Mouse (Mus musculus): Measurements from ENCODE around the gene Ifrd2. TPM values are rescaled to one million over a fixed set of nuclear protein-coding genes. Genes with fewer than 3 reads are reported as not detected.
"Not testable (repeated sequence)": the region's sequence is repeated elsewhere in the genome, so short reads cannot be mapped to it uniquely, and the experiment has no call there.

The Ifrd2 gene
- polyA plus RNA-seq, 1 experiment from 2014 or later, result 64.6 TPM

GRCm38 (mm10) chr9:107555701-107556100, 31.7 kb upstream of the Ifrd2 start:
- Histone ChIP-seq H3K9me3 (ENCODE audit: low read depth, low read length) (no peaks in the 10 kb centered on the region), H3K36me3 (ENCODE audit: insufficient read depth) (peaks cover 46% of the 10 kb centered on the region), H3K4me1 (ENCODE audit: insufficient read depth) (peaks cover 30% of the 10 kb centered on the region), H3K4me2 (peak overlapping the region; percentile 97), H3K9ac (peak overlapping the region; percentile 76), H3K27ac (ENCODE audit: low read depth) (peak overlapping the region; percentile 98; the same call in 1 of the 2 replicates), H3K27me3 (ENCODE audit: insufficient read depth, low read length) (no peaks in the 10 kb centered on the region), H3K4me3 (ENCODE audit: low read depth, low read length) (peak overlapping the region; percentile 68)
- TF ChIP-seq CTCF (IDR thresholded peaks at IDR 0.05; ENCODE audit: low read depth), result no peak
- WGBS, result 28% methylated on average over 2 of the region's 2 CpGs
- ATAC-seq (ENCODE audit: insufficient read depth), result no peak
- DNase-seq, result no peak

- Histone ChIP-seq H3K36me3 (ENCODE audit: insufficient read depth) (peaks cover 52% of the 10 kb centered on the region), H3K4me2 (peak overlapping the region; percentile 97), H3K9ac (no peak overlapping the region; the same call in 1 of the 2 replicates), H3K4me1 (ENCODE audit: insufficient read depth) (peaks cover 26% of the 10 kb centered on the region), H3K4me3 (ENCODE audit: low read depth, low read length) (peak overlapping the region; percentile 68), H3K27ac (ENCODE audit: low read depth) (no peak overlapping the region), H3K9me3 (ENCODE audit: low read depth, low read length) (no peaks in the 10 kb centered on the region), H3K27me3 (ENCODE audit: insufficient read depth, low read length) (no peaks in the 10 kb centered on the region)
- no peak for TF ChIP-seq CTCF (IDR thresholded peaks at IDR 0.05; ENCODE audit: low read depth)
- WGBS, result 60% methylated on average over 3 of the region's 3 CpGs
- no peak for ATAC-seq (ENCODE audit: insufficient read depth)
- DNase-seq, result no peak
These were observed 31.1 kb upstream of the Ifrd2 start for GRCm38 (mm10) chr9:107556346-107556745.

GRCm38 (mm10) chr9:107563029-107563581, 24.3 kb upstream of the Ifrd2 start, which contains the start of gene Tusc2:
Tusc2 (plus strand) TSS chr9:107563255.
- peak within 1 kb of the TSS; percentile 88 for H3K4me3 ChIP-seq (ENCODE audit: low read depth, low read length)
- peaks cover 62% of the 10 kb centered on the region for H3K36me3 ChIP-seq (ENCODE audit: insufficient read depth)
- peak; percentile 96 for DNase-seq
- peak within 1 kb of the TSS; percentile 50; the same call in 1 of the 2 replicates for H3K27ac ChIP-seq (ENCODE audit: low read depth)
- no peaks in the 10 kb centered on the region for H3K9me3 ChIP-seq (ENCODE audit: low read depth, low read length)
- peak within 1 kb of the TSS; percentile 81 for H3K4me2 ChIP-seq
- peak within 1 kb of the TSS; percentile 73 for H3K9ac ChIP-seq
- no peaks in the 10 kb centered on the region for H3K27me3 ChIP-seq (ENCODE audit: insufficient read depth, low read length)
- under 1% methylated on average over 46 of the region's 46 CpGs for WGBS
- ATAC-seq (ENCODE audit: insufficient read depth), result peak; percentile 94
- no peak for TF ChIP-seq CTCF (IDR thresholded peaks at IDR 0.05; ENCODE audit: low read depth)
- peaks cover 10% of the 10 kb centered on the region for H3K4me1 ChIP-seq (ENCODE audit: insufficient read depth)

GRCm38 (mm10) chr9:107565556-107565955, 21.9 kb upstream of the Ifrd2 start:
- not testable (repeated sequence) for H3K27ac ChIP-seq (ENCODE audit: low read depth); DNase-seq; H3K27me3 ChIP-seq (ENCODE audit: insufficient read depth, low read length); H3K9ac ChIP-seq; ATAC-seq (ENCODE audit: insufficient read depth); H3K9me3 ChIP-seq (ENCODE audit: low read depth, low read length)
- peak overlapping the region; percentile 50 for H3K4me2 ChIP-seq
- H3K4me3 ChIP-seq (ENCODE audit: low read depth, low read length), result peak overlapping the region; percentile 11
- TF ChIP-seq CTCF (IDR thresholded peaks at IDR 0.05; ENCODE audit: low read depth), result peak; percentile 41
- H3K36me3 ChIP-seq (ENCODE audit: insufficient read depth), result peaks cover 41% of the 10 kb centered on the region
- H3K4me1 ChIP-seq (ENCODE audit: insufficient read depth), result peaks cover 18% of the 10 kb centered on the region
- WGBS, result 43% methylated on average over 5 of the region's 5 CpGs

- peak; percentile 91 for TF ChIP-seq CTCF (IDR thresholded peaks at IDR 0.05; ENCODE audit: low read depth)
- H3K9ac ChIP-seq, result no peak overlapping the region
- ATAC-seq (ENCODE audit: insufficient read depth) (no peak), DNase-seq (peak; percentile 91)
- WGBS, result 51% methylated on average over 15 of the region's 15 CpGs
- H3K27ac ChIP-seq (ENCODE audit: low read depth), result peak overlapping the region; percentile 80
- H3K36me3 ChIP-seq (ENCODE audit: insufficient read depth), result peaks cover 41% of the 10 kb centered on the region
- peak overlapping the region; percentile 50 for H3K4me2 ChIP-seq
- peaks cover 24% of the 10 kb centered on the region for H3K4me1 ChIP-seq (ENCODE audit: insufficient read depth)
- H3K27me3 ChIP-seq (ENCODE audit: insufficient read depth, low read length), result no peaks in the 10 kb centered on the region
- H3K4me3 ChIP-seq (ENCODE audit: low read depth, low read length), result peak overlapping the region; percentile 13; the same call in 1 of the 2 replicates
- no peaks in the 10 kb centered on the region for H3K9me3 ChIP-seq (ENCODE audit: low read depth, low read length)
These were observed 21.3 kb upstream of the Ifrd2 start for GRCm38 (mm10) chr9:107566041-107566709.

- H3K4me1 ChIP-seq (ENCODE audit: insufficient read depth), result peaks cover 28% of the 10 kb centered on the region
- no peaks in the 10 kb centered on the region for H3K9me3 ChIP-seq (ENCODE audit: low read depth, low read length)
- peaks cover 41% of the 10 kb centered on the region for H3K36me3 ChIP-seq (ENCODE audit: insufficient read depth)
- no peak; the same call in 1 of the 2 replicates for TF ChIP-seq CTCF (IDR thresholded peaks at IDR 0.05; ENCODE audit: low read depth)
- 57% methylated on average over 3 of the region's 3 CpGs for WGBS
- H3K27me3 ChIP-seq (ENCODE audit: insufficient read depth, low read length), result no peaks in the 10 kb centered on the region
- H3K9ac ChIP-seq, result no peak overlapping the region
- H3K4me2 ChIP-seq, result peak overlapping the region; percentile 65
- peak; percentile 67 for DNase-seq
- ATAC-seq (ENCODE audit: insufficient read depth), result no peak
- peak overlapping the region; percentile 13; the same call in 1 of the 2 replicates for H3K4me3 ChIP-seq (ENCODE audit: low read depth, low read length)
- peak overlapping the region; percentile 92 for H3K27ac ChIP-seq (ENCODE audit: low read depth)
These were observed 20.6 kb upstream of the Ifrd2 start for GRCm38 (mm10) chr9:107566855-107567254.

- H3K9ac ChIP-seq, result peak within 1 kb of the TSS; percentile 89
- no peak for TF ChIP-seq CTCF (IDR thresholded peaks at IDR 0.05; ENCODE audit: low read depth)
- no peak; the same call in 1 of the 2 replicates for ATAC-seq (ENCODE audit: insufficient read depth)
- H3K36me3 ChIP-seq (ENCODE audit: insufficient read depth), result peaks cover 42% of the 10 kb centered on the region
- H3K27me3 ChIP-seq (ENCODE audit: insufficient read depth, low read length), result no peaks in the 10 kb centered on the region
- peak within 1 kb of the TSS; percentile 65 for H3K4me2 ChIP-seq
- H3K27ac ChIP-seq (ENCODE audit: low read depth), result peak within 1 kb of the TSS; percentile 92
- 7% methylated on average over 18 of the region's 18 CpGs for WGBS
- peaks cover 28% of the 10 kb centered on the region for H3K4me1 ChIP-seq (ENCODE audit: insufficient read depth)
- peak within 1 kb of the TSS; percentile 84 for H3K4me3 ChIP-seq (ENCODE audit: low read depth, low read length)
- no peak for DNase-seq
- H3K9me3 ChIP-seq (ENCODE audit: low read depth, low read length), result no peaks in the 10 kb centered on the region
These were observed 19.6 kb upstream of the Ifrd2 start, which contains the start of gene Hyal2 for GRCm38 (mm10) chr9:107567702-107568319. Hyal2 (plus strand) TSS chr9:107567945.

Measured in lung, embryonic 14.5 days (tissue).